Mouse (Mus musculus) neural tube, embryonic 12.5 days (tissue): ENCODE measurements at regions not wholly inside any gene's neighbourhood (a gene's known extent, or its start where the extent isn't known, plus 50 kb on each side); places are given as distances from the start of the nearest gene placed in this dataset.

Source experiments
- ATAC-seq: fragments of 200-750 bp; cut with Nextera tagmentation; 2 replicates; pipeline ENCODE4 v1.8.0; 2017; ENCODE audit warnings: low read depth, mild to moderate bottlenecking, moderate TSS enrichment, moderate library complexity; ENCODE audit not compliant: low FRiP score
- H3K27ac ChIP-seq: fragments of 300-500 bp; sonication (generic); 2 replicates; pipeline ENCODE4 v1.5.1; 2016
- H3K27me3 ChIP-seq: fragments of 300-500 bp; sonication (generic); replicated peaks from 2 replicates; pipeline ENCODE4 v1.6.1; 2016; ENCODE audit warnings: mild to moderate bottlenecking
- H3K36me3 ChIP-seq: fragments of 300-500 bp; sonication (generic); 2 replicates; pipeline ENCODE4 v1.6.1; 2016; ENCODE audit warnings: mild to moderate bottlenecking
- H3K4me1 ChIP-seq: fragments of 300-500 bp; sonication (generic); 2 replicates; pipeline ENCODE4 v1.6.1; 2016
- H3K4me2 ChIP-seq: fragments of 300-500 bp; sonication (generic); replicated peaks from 2 replicates; pipeline ENCODE4 v1.6.1; 2016; ENCODE audit warnings: mild to moderate bottlenecking
- H3K4me3 ChIP-seq: fragments of 300-500 bp; sonication (generic); 2 replicates; pipeline ENCODE4 v1.5.1; 2016
- H3K9ac ChIP-seq: fragments of 300-500 bp; sonication (generic); 2 replicates; pipeline ENCODE4 v1.6.1; 2016; ENCODE audit warnings: mild to moderate bottlenecking
- H3K9me3 ChIP-seq: fragments of 300-500 bp; sonication (generic); 2 replicates; pipeline ENCODE4 v1.6.1; 2016; ENCODE audit warnings: mild to moderate bottlenecking
- WGBS: fragments of 180-500 bp; shearing (Covaris S2); methylation state at CpG from one replicate; pipeline ENCODE4 v1.1.7; 2016; 5-methylcytosine and 5-hydroxymethylcytosine counted together

GRCm38 (mm10) chr3:73435241-73435640 is 273.0 kb downstream of the Bche start:
- H3K4me1 ChIP-seq: no peaks in the 10 kb centered on the region
- 78% methylated on average over 2 of the region's 2 CpGs for WGBS
- H3K9me3 ChIP-seq: no peaks in the 10 kb centered on the region
- H3K9ac ChIP-seq: no peak overlapping the region
- no peak overlapping the region for H3K4me2 ChIP-seq
- no peaks in the 10 kb centered on the region for H3K27me3 ChIP-seq
- no peaks in the 10 kb centered on the region for H3K36me3 ChIP-seq
- ATAC-seq: no peak
- H3K4me3 ChIP-seq: no peak overlapping the region
- H3K27ac ChIP-seq: no peak overlapping the region

GRCm38 (mm10) chr3:73434331-73434730 is 273.9 kb downstream of the Bche start:
- ATAC-seq: no peak
- Histone ChIP-seq H3K4me3 (no peak overlapping the region), H3K4me1 (no peaks in the 10 kb centered on the region), H3K27me3 (no peaks in the 10 kb centered on the region), H3K27ac (no peak overlapping the region), H3K4me2 (no peak overlapping the region), H3K9ac (no peak overlapping the region), H3K9me3 (no peaks in the 10 kb centered on the region), H3K36me3 (no peaks in the 10 kb centered on the region)
- WGBS: 35% methylated on average over 1 of the region's 1 CpGs

GRCm38 (mm10) chr3:73409929-73410522 is 298.2 kb downstream of the Bche start:
- Histone ChIP-seq H3K9ac (no peak overlapping the region), H3K4me2 (no peak overlapping the region), H3K27me3 (no peaks in the 10 kb centered on the region), H3K36me3 (no peaks in the 10 kb centered on the region), H3K9me3 (no peaks in the 10 kb centered on the region), H3K27ac (no peak overlapping the region), H3K4me1 (no peaks in the 10 kb centered on the region), H3K4me3 (no peak overlapping the region)
- 76% methylated on average over 4 of the region's 4 CpGs for WGBS
- ATAC-seq: no peak

GRCm38 (mm10) chr3:73401395-73401794 is 306.8 kb downstream of the Bche start:
- Histone ChIP-seq H3K4me1 (no peaks in the 10 kb centered on the region), H3K9ac (no peak overlapping the region), H3K9me3 (no peaks in the 10 kb centered on the region), H3K4me3 (no peak overlapping the region), H3K27ac (no peak overlapping the region), H3K4me2 (no peak overlapping the region), H3K27me3 (no peaks in the 10 kb centered on the region), H3K36me3 (no peaks in the 10 kb centered on the region)
- ATAC-seq: no peak
- WGBS: 84% methylated on average over 4 of the region's 4 CpGs

GRCm38 (mm10) chr3:73395808-73396207 is 312.4 kb downstream of the Bche start:
- Histone ChIP-seq H3K4me3 (no peak overlapping the region), H3K9ac (no peak overlapping the region), H3K27ac (no peak overlapping the region), H3K9me3 (no peaks in the 10 kb centered on the region), H3K36me3 (no peaks in the 10 kb centered on the region), H3K27me3 (no peaks in the 10 kb centered on the region), H3K4me1 (no peaks in the 10 kb centered on the region), H3K4me2 (no peak overlapping the region)
- 83% methylated on average over 4 of the region's 4 CpGs for WGBS
- no peak for ATAC-seq

GRCm38 (mm10) chr3:73389722-73390651 is 318.2 kb downstream of the Bche start:
- ATAC-seq: no peak
- no peaks in the 10 kb centered on the region for H3K36me3 ChIP-seq
- no peak overlapping the region for H3K27ac ChIP-seq
- no peaks in the 10 kb centered on the region for H3K27me3 ChIP-seq
- no peaks in the 10 kb centered on the region for H3K4me1 ChIP-seq
- H3K9ac ChIP-seq: no peak overlapping the region
- no peak overlapping the region for H3K4me3 ChIP-seq
- no peak overlapping the region for H3K4me2 ChIP-seq
- WGBS: 86% methylated on average over 3 of the region's 3 CpGs
- no peaks in the 10 kb centered on the region for H3K9me3 ChIP-seq

- Histone ChIP-seq H3K36me3 (no peaks in the 10 kb centered on the region), H3K9me3 (no peaks in the 10 kb centered on the region), H3K27me3 (no peaks in the 10 kb centered on the region), H3K27ac (no peak overlapping the region), H3K4me2 (no peak overlapping the region), H3K4me1 (no peaks in the 10 kb centered on the region), H3K9ac (no peak overlapping the region), H3K4me3 (no peak overlapping the region)
- ATAC-seq: no peak
- WGBS: 65% methylated on average over 1 of the region's 1 CpGs
These were observed 297.4 kb upstream of the Slitrk3 start for GRCm38 (mm10) chr3:73354861-73355496.

GRCm38 (mm10) chr3:73343199-73343598 is 285.6 kb upstream of the Slitrk3 start:
- Histone ChIP-seq H3K9me3 (no peaks in the 10 kb centered on the region), H3K4me2 (no peak overlapping the region), H3K4me1 (no peaks in the 10 kb centered on the region), H3K9ac (no peak overlapping the region), H3K27ac (no peak overlapping the region), H3K27me3 (no peaks in the 10 kb centered on the region), H3K4me3 (no peak overlapping the region), H3K36me3 (no peaks in the 10 kb centered on the region)
- ATAC-seq: peak; percentile 87
- WGBS: 6% methylated on average over 1 of the region's 1 CpGs

GRCm38 (mm10) chr3:73339730-73340129 is 282.1 kb upstream of the Slitrk3 start:
- H3K9ac ChIP-seq: no peak overlapping the region
- H3K36me3 ChIP-seq: no peaks in the 10 kb centered on the region
- no peak overlapping the region for H3K4me3 ChIP-seq
- H3K4me2 ChIP-seq: no peak overlapping the region
- 87% methylated on average over 2 of the region's 2 CpGs for WGBS
- no peak for ATAC-seq
- no peak overlapping the region for H3K27ac ChIP-seq
- no peaks in the 10 kb centered on the region for H3K27me3 ChIP-seq
- H3K9me3 ChIP-seq: no peaks in the 10 kb centered on the region
- H3K4me1 ChIP-seq: no peaks in the 10 kb centered on the region

- H3K4me2 ChIP-seq: no peak overlapping the region
These were observed 265.6 kb upstream of the Slitrk3 start for GRCm38 (mm10) chr3:73323214-73323613.

More at GRCm38 (mm10) chr3:73323214-73323613, 265.6 kb upstream of the Slitrk3 start:
- no peaks in the 10 kb centered on the region for H3K27me3 ChIP-seq
- H3K27ac ChIP-seq: no peak overlapping the region
- WGBS: 87% methylated on average over 1 of the region's 1 CpGs
- no peaks in the 10 kb centered on the region for H3K36me3 ChIP-seq
- H3K9me3 ChIP-seq: no peaks in the 10 kb centered on the region
- no peak overlapping the region for H3K4me3 ChIP-seq
- H3K4me1 ChIP-seq: no peaks in the 10 kb centered on the region
- H3K9ac ChIP-seq: no peak overlapping the region
- ATAC-seq: no peak
